Mouse (Mus musculus): ENCODE measurements at regions not wholly inside any gene's neighbourhood (a gene's known extent, or its start where the extent isn't known, plus 50 kb on each side); places are given as distances from the start of the nearest gene placed in this dataset.

DNA sequence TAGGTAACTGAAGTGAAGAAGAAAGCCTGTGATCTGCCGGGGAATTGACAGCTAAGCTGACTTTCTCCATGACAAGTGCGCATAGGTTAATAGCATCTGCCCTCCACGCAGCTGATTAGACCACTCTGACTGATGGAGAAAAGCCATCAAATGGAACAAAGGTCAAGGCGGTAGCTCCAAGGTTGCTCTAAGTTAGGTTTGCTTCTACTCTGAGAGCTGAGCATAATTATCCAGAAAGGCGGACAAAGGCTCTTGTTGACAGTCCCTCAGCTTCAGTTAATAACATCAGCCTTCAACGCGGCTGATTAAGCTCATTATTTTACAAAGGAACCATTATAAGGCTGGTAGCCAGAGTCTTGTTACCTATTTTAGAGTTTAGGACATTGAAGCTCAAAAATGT, 54.0 kb upstream of the Enpep start:
- H3K4me1 ChIP-seq (ENCODE audit: control insufficient read depth, insufficient read depth, low read length) = no peaks in the 10 kb centered on the region
- no peak overlapping the region for H3K27ac ChIP-seq (ENCODE audit: insufficient read depth, low read length)
- no peak overlapping the region for H3K4me3 ChIP-seq (ENCODE audit: insufficient read depth, low read length)
- TF ChIP-seq POLR2A (IDR thresholded peaks at IDR 0.05; ENCODE audit: extremely low read depth, insufficient read depth, low read length) (no peak), CTCF (IDR thresholded peaks at IDR 0.05; ENCODE audit: extremely low read depth, insufficient read depth, low read length) (no peak)

DNA sequence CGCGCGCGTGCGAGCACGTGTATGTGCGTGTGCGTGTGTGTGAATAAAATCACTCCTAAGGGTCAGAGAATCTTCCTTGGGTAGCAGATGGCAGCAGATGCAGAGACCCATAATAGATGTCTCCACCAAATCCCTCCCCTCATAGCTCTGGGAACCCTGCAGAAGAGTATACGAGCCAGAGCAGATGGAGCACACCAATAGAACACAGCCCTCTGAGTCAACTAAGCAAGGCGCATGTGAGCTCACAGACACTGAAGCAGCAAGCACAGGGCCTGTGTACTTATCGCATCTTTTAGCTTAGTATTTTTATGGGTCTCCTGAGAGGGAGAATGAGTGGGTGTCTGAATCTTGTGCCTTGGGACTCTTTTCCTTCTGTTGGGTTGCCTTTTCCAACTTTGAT, 58.0 kb upstream of the Enpep start:
- Histone ChIP-seq H3K4me3 (ENCODE audit: insufficient read depth, low read length) (no peak overlapping the region), H3K4me1 (ENCODE audit: control insufficient read depth, insufficient read depth, low read length) (no peaks in the 10 kb centered on the region), H3K27ac (ENCODE audit: insufficient read depth, low read length) (no peak overlapping the region)
- TF ChIP-seq POLR2A (IDR thresholded peaks at IDR 0.05; ENCODE audit: extremely low read depth, insufficient read depth, low read length) (no peak), CTCF (IDR thresholded peaks at IDR 0.05; ENCODE audit: extremely low read depth, insufficient read depth, low read length) (no peak)

DNA sequence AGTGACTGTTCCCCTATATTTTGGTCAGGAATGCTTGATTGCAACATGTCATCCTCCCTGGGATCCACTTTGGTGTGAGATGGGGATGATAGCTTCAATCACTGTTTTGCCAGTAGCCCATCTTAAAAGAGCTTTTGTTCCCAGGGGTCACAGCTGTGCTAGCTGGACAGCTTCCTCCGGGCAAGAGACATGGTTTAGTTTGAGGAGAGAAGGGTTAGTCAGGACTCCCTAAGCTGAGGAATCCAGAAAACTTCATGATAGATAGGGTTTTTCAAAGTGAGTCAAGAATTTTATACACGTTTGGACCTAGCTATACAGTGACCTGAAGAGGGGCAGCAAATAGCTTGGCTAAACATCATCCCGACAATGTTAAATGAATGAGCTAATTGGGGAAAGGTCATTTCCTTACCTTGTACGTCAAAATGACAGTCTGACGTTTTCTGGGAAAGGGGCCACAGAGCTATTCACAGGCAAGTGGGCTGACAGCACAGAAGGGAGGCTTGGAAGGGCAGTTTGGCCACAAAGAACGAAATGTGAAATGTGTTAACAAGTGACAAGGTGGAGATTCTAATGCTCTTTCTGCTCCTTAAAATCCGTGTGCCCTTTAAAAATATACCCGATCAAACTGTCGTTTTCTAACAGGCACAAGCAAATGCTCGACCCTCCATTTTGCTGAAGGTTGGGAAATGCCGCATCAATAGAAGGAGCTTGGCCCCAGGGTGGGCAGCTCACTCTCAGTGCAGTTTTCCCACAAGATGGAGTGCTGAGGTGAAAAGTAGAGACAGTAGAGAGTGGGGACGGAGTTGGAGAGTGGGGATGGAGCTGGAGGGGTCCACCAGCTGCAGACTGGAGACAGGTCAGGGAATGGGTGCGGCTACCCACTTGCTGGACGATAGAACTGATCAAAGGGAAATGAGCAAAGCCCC, 59.6 kb upstream of the Enpep start:
- TF ChIP-seq CTCF (IDR thresholded peaks at IDR 0.05; ENCODE audit: extremely low read depth, insufficient read depth, low read length) (no peak), POLR2A (IDR thresholded peaks at IDR 0.05; ENCODE audit: extremely low read depth, insufficient read depth, low read length) (no peak)
- no peak overlapping the region for H3K27ac ChIP-seq (ENCODE audit: insufficient read depth, low read length)
- no peaks in the 10 kb centered on the region for H3K4me1 ChIP-seq (ENCODE audit: control insufficient read depth, insufficient read depth, low read length)
- no peak overlapping the region for H3K4me3 ChIP-seq (ENCODE audit: insufficient read depth, low read length)

DNA sequence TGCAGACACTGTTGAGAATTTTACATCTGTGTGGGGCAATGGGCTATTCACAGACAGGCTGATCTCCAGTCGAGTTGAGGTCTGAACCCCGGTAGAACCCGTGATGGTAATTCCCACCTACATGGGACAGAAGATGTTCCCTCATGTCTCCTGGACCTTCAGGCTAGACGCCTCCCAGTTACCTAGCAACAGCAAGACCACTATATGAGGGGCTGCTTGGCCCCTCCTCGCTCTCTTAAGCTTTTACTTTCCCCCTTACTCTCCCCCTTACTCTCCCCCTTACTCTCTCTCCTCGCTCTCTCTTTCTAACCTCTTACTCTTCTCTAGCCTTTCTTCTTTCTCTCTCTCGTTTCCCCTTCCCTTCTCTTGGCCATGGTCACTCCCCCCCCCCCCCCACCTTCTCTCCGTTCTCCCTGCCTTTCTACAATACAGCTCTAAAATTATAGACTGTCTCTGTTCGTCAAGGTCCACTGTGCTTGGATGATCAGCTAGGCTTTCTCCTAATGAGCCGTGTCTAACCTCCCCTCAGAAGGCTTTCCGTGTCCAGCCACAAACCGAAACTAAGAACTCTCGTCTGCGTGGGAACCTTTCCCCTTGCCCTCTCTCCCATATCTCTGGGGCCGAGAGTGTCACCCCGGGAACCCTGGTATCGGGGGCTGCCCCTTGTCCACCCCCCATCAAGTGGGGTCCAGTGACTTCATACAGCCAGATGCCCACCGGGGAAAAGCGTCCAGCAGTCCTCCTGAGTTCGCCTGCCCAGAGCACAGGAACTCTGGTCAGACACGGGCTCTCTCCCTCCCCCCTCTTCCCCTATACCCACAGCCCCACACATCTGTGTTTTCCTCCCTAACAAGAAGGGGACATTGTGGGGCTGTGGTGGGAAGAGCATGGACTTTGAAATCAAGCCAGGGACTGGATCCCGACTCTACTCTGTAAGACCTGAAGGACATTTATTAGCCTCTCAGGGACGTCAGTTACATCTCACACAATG, 60.6 kb upstream of the Enpep start:
- Histone ChIP-seq H3K4me3 (ENCODE audit: insufficient read depth, low read length) (no peak overlapping the region), H3K4me1 (ENCODE audit: control insufficient read depth, insufficient read depth, low read length) (no peaks in the 10 kb centered on the region), H3K27ac (ENCODE audit: insufficient read depth, low read length) (no peak overlapping the region)
- TF ChIP-seq POLR2A (IDR thresholded peaks at IDR 0.05; ENCODE audit: extremely low read depth, insufficient read depth, low read length) (no peak), CTCF (IDR thresholded peaks at IDR 0.05; ENCODE audit: extremely low read depth, insufficient read depth, low read length) (no peak)

DNA sequence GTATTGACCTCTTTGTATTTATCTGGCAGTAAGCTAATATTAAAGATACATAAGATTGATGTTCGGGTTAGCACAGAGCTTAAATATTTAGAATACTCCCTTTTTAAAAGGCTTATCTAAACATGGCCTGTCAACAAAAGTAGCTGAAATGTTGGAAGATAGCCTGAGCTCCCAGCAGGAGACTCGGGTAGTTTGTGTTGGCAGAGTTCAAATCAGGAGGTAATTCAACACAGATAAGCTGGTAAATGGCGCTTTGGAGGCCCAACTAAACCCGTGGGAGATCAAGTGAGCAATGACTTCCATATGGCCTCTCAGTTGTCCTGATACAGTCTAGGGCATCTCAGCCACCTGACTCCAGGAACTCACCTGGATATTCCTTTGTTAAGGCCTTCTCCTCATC, 65.0 kb upstream of the Enpep start:
- Histone ChIP-seq H3K4me1 (ENCODE audit: control insufficient read depth, insufficient read depth, low read length) (no peaks in the 10 kb centered on the region), H3K4me3 (ENCODE audit: insufficient read depth, low read length) (no peak overlapping the region), H3K27ac (ENCODE audit: insufficient read depth, low read length) (no peak overlapping the region)
- TF ChIP-seq CTCF (IDR thresholded peaks at IDR 0.05; ENCODE audit: extremely low read depth, insufficient read depth, low read length) (no peak), POLR2A (IDR thresholded peaks at IDR 0.05; ENCODE audit: extremely low read depth, insufficient read depth, low read length) (no peak)

DNA sequence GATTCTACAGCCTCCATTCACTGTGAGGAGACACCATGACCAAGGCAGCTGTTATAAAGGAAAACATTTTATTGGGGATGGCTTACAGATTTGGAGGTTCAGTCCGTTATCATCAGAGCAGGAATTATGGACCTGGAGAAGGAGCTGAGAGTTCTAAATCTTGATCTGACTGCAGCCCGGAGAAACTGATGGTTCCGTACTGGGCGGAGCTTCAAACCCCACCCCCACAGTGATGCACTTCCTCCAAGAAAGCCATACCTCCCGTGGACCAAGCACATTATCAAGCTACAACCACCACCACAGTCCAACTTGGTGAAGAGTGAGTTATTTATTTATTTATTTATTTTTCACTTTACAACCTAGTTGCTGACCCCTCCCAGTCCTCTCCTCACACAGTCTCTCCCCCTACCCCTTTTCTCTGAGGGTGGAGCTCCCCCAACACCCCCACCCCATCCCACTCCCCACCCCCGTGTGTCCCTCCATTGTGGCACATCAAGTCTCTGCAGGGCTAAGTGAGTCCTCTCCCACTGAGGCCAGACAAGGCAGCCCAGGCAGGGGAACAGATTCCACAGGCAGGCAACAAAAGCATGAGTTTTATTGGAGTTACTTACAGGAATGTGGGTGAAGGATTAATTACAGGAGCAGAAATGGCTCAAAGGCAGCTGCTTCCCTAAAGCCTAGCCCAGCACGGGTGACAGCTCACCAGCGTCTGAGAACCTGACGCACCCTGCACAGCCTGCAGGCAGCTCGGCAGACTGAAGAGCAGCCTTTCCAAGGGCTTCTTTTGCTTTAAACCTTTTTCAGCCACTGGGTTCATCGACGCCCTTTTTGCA, 67.8 kb upstream of the Enpep start:
- Histone ChIP-seq H3K4me1 (ENCODE audit: control insufficient read depth, insufficient read depth, low read length) (no peaks in the 10 kb centered on the region), H3K4me3 (ENCODE audit: insufficient read depth, low read length) (no peak overlapping the region), H3K27ac (ENCODE audit: insufficient read depth, low read length) (no peak overlapping the region)
- TF ChIP-seq CTCF (IDR thresholded peaks at IDR 0.05; ENCODE audit: extremely low read depth, insufficient read depth, low read length) (no peak), POLR2A (IDR thresholded peaks at IDR 0.05; ENCODE audit: extremely low read depth, insufficient read depth, low read length) (no peak)

DNA sequence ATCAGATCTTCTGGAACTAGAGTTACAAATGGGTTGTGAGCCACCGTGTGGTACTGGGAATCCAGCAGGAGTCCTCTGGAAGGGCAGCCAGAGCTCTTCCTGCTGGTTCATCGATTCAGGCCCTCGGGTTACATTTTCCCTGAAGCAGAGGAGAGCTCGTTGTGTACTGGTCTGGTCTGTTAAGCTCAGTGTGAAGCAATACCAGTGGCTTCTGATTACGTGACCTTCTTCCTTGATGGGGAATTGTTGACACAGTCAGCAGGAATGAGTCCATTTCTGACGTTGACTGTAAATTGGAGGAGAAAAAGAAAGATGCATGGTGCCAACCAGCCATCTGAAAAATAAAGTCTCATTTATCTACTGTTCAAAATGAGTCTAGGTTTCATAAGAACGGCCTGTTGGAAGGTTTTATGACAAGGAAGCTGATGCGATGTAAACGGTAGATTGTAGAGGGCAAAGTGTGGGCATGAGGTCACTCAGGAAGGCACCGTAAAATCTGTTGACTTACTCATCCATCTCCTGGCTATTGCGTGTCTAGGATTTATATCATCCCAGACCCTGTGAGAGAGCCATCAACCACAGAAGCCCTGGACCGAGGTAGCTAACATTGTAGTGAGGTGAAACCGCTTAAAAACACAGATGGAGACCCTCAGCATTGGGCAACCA, 79.0 kb upstream of the Enpep start:
- TF ChIP-seq POLR2A (IDR thresholded peaks at IDR 0.05; ENCODE audit: extremely low read depth, insufficient read depth, low read length) (no peak), CTCF (IDR thresholded peaks at IDR 0.05; ENCODE audit: extremely low read depth, insufficient read depth, low read length) (no peak)

DNA sequence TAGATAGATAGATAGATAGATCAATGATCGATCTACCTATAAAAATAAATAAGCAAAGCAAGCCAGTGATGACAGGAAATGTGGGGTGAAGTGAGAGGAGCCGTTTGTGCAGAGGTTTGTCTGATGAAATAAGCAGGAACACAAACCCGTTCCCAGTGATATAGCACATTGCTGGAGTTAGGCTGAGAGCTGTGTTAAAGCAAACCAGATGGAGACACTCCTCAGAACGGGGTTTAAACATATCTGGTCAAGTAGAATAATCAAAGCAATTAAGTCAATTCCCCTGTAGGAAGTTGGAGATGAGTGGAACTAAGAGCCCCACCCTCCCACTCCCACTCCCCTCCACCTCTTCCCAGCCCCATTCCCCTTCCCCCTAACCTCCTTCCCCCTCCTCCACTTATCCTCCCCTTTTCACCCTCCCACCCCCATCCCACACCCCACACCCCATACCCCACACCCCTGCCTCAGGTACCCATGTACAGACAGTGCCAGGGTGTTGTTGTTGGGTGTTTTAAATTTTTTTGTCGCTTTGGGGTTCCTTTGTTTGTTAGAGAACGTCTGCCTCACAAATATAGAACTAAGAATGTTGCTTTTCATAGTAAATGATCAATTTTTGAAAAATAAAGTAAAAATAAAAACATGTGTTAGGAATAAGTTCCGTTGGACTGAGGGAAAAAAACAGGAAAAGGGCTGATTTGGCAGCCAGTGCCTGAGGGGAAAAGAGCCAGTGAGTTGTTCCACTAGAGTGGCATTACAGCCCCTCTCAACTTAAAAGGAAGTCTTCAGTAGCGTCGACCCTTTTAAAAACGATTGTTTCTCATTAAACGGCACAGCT, 79.8 kb upstream of the Enpep start:
- Histone ChIP-seq H3K4me1 (ENCODE audit: control insufficient read depth, insufficient read depth, low read length) (no peaks in the 10 kb centered on the region), H3K4me3 (ENCODE audit: insufficient read depth, low read length) (no peak overlapping the region), H3K27ac (ENCODE audit: insufficient read depth, low read length) (no peak overlapping the region)
- TF ChIP-seq POLR2A (IDR thresholded peaks at IDR 0.05; ENCODE audit: extremely low read depth, insufficient read depth, low read length) (no peak), CTCF (IDR thresholded peaks at IDR 0.05; ENCODE audit: extremely low read depth, insufficient read depth, low read length) (no peak)

More for the DNA sequence above, 79.0 kb upstream of the Enpep start:
- no peak overlapping the region for H3K4me3 ChIP-seq (ENCODE audit: insufficient read depth, low read length)
- H3K4me1 ChIP-seq (ENCODE audit: control insufficient read depth, insufficient read depth, low read length) = no peaks in the 10 kb centered on the region
- no peak overlapping the region for H3K27ac ChIP-seq (ENCODE audit: insufficient read depth, low read length)

Data from cortical plate, adult 2 months (tissue).